Mouse (Mus musculus) bone marrow macrophage, adult 2 months (primary cell): ENCODE results near the gene Adgre4. TPM values are rescaled to one million over a fixed set of nuclear protein-coding genes. Genes with fewer than 3 reads are reported as not detected.
"Not testable (repeated sequence)": the region's sequence is repeated elsewhere in the genome, so short reads cannot be mapped to it uniquely, and the experiment has no call there.

ENCODE experiments used
- H3K27ac ChIP-seq: 2 replicates; pipeline ENCODE4 v1.5.1; 2012; ENCODE audit warnings: low read depth, low read length; ENCODE audit not compliant: insufficient read depth
- H3K4me1 ChIP-seq: 2 replicates; pipeline ENCODE4 v1.6.1; 2012; ENCODE audit warnings: low read length; ENCODE audit not compliant: control insufficient read depth, insufficient read depth
- H3K4me3 ChIP-seq: 2 replicates; pipeline ENCODE4 v1.5.1; 2012; ENCODE audit warnings: mild to moderate bottlenecking, low read length, moderate library complexity; ENCODE audit not compliant: insufficient read depth
- CTCF ChIP-seq: IDR thresholded peaks from 2 replicates; pipeline ENCODE4 v1.5.1; 2012; ENCODE audit warnings: low read depth, mild to moderate bottlenecking, low read length, moderate library complexity
- POLR2A ChIP-seq: IDR thresholded peaks from 2 replicates; pipeline ENCODE4 v1.6.1; 2012; ENCODE audit warnings: mild to moderate bottlenecking, low read depth, low read length, borderline replicate concordance
- polyA plus RNA-seq: library from polyadenylated mRNA; stranded (reverse); fragments of >200 nt; gene quantifications from 2 replicates; pipeline ENCODE4 v1.2.4, GENCODE M21; 2012; ENCODE audit not compliant: missing spikeins, insufficient read depth, insufficient read length

Gene Adgre4
- polyA plus RNA-seq, 1 experiment = 22.8 TPM

GRCm38 (mm10) chr17:55816853-55817252 lies 67.1 kb downstream of the Adgre4 start:
- Histone ChIP-seq H3K4me3 (no peak overlapping the region), H3K4me1 (no peaks in the 10 kb centered on the region), H3K27ac (no peak overlapping the region)
- TF ChIP-seq CTCF = no peak
- TF ChIP-seq POLR2A = no peak

GRCm38 (mm10) chr17:55821566-55821965 lies 71.8 kb downstream of the Adgre4 start:
- Histone ChIP-seq H3K27ac (no peak overlapping the region), H3K4me1 (no peaks in the 10 kb centered on the region), H3K4me3 (no peak overlapping the region)
- TF ChIP-seq CTCF = no peak
- TF ChIP-seq POLR2A = no peak

- no peaks in the 10 kb centered on the region for H3K4me1 ChIP-seq
- H3K27ac ChIP-seq = no peak overlapping the region
- no peak overlapping the region for H3K4me3 ChIP-seq
- no peak for TF ChIP-seq CTCF
- TF ChIP-seq POLR2A = no peak
Measured at GRCm38 (mm10) chr17:55843067-55843466, 93.3 kb downstream of the Adgre4 start.

- no peak for TF ChIP-seq POLR2A
- no peak for TF ChIP-seq CTCF
- peaks cover 4% of the 10 kb centered on the region for H3K4me1 ChIP-seq
- no peak overlapping the region for H3K27ac ChIP-seq
- H3K4me3 ChIP-seq = no peak overlapping the region
Measured at GRCm38 (mm10) chr17:55877184-55877583, 127.4 kb downstream of the Adgre4 start.

GRCm38 (mm10) chr17:55878282-55878635 lies 128.5 kb downstream of the Adgre4 start:
- Histone ChIP-seq H3K4me3 (peak overlapping the region; percentile 69), H3K27ac (peak overlapping the region; percentile 65)
- not testable (repeated sequence) for H3K4me1 ChIP-seq

GRCm38 (mm10) chr17:55878636-55879369 lies 129.0 kb downstream of the Adgre4 start, which contains the start of gene Zfp119a:
Gene Zfp119a, minus strand, starts transcription at chr17:55878930.
- H3K4me1 ChIP-seq = not testable (repeated sequence)
- peak within 1 kb of the TSS; percentile 65 for H3K27ac ChIP-seq
- H3K4me3 ChIP-seq = peak within 1 kb of the TSS; percentile 69

- Histone ChIP-seq H3K27ac (peak overlapping the region; percentile 62), H3K4me3 (no peak overlapping the region), H3K4me1 (peaks cover 13% of the 10 kb centered on the region)
- TF ChIP-seq POLR2A = no peak
- TF ChIP-seq CTCF = no peak
Measured at GRCm38 (mm10) chr17:55883631-55884030, 133.8 kb downstream of the Adgre4 start.

GRCm38 (mm10) chr17:55884912-55885311 lies 135.1 kb downstream of the Adgre4 start:
- TF ChIP-seq POLR2A (no peak), CTCF (no peak)
- Histone ChIP-seq H3K4me3 (no peak overlapping the region), H3K27ac (no peak overlapping the region), H3K4me1 (peaks cover 9% of the 10 kb centered on the region)

- H3K4me1 ChIP-seq = not testable (repeated sequence)
- H3K27ac ChIP-seq = peak overlapping the region; percentile 54
- peak overlapping the region; percentile 79 for H3K4me3 ChIP-seq
Measured at GRCm38 (mm10) chr17:55892406-55892955, 142.7 kb downstream of the Adgre4 start.

GRCm38 (mm10) chr17:55903087-55903486 lies 153.3 kb downstream of the Adgre4 start:
- Histone ChIP-seq H3K4me3 (no peak overlapping the region), H3K27ac (no peak overlapping the region), H3K4me1 (no peaks in the 10 kb centered on the region)
- TF ChIP-seq POLR2A (no peak), CTCF (no peak)

Other genes with a start within 250 kb of the Adgre4 start
- not detected in 2 replicates for gene Vmn2r118, start 124.8 kb upstream of the Adgre4 start, polyA plus RNA-seq
- gene Pot1b, start 37.4 kb upstream of the Adgre4 start, polyA plus RNA-seq = 71.8 and 78.7 TPM in 2 replicates
- 4.2 TPM in 2 replicates for gene Zfp119a, start 128.9 kb downstream of the Adgre4 start, polyA plus RNA-seq
- 8.7 and 11.8 TPM in 2 replicates for gene Zfp959, start 142.1 kb downstream of the Adgre4 start, polyA plus RNA-seq
- 5.7 and 7.9 TPM in 2 replicates for gene Zfp119b, start 199.5 kb downstream of the Adgre4 start, polyA plus RNA-seq
- 190 and 214 TPM in 2 replicates for gene Ebi3, start 202.7 kb downstream of the Adgre4 start, polyA plus RNA-seq
- 10.9 and 15.3 TPM in 2 replicates for gene Yju2, start 209.1 kb downstream of the Adgre4 start, polyA plus RNA-seq
- gene Shd, start 220.5 kb downstream of the Adgre4 start, polyA plus RNA-seq = not detected in 2 replicates
- gene Fsd1, start 236.5 kb downstream of the Adgre4 start, polyA plus RNA-seq = not detected in 2 replicates